Mouse (Mus musculus): ENCODE results near the gene Prpsap1.
"Not testable (repeated sequence)": the region's sequence is repeated elsewhere in the genome, so short reads cannot be mapped to it uniquely, and the experiment has no call there.

DNA sequence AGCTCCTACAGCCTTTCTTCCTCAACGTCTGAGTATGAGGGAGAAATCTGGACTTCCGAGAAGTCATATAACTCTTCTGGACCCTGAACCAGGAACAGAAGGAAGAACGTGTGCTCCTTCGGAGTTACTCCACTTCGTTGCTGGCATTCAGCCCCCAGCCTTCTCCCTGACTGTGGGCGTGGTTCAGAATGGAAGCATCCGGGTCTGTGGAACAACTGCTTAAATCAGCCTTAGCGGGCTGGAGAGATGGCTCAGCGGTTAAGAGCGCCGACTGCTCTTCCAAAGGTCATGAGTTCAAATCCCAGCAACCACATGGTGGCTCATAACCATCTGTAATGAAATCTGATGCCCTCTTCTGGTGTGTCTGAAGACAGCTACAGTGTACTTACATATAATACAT is 67.7 kb downstream of the Prpsap1 start:
- not testable (repeated sequence) for TF ChIP-seq CTCF (IDR thresholded peaks at IDR 0.05; ENCODE audit: borderline replicate concordance, insufficient read depth, low read length); POLR2A (IDR thresholded peaks at IDR 0.05; ENCODE audit: low read depth, low read length)

All from embryonic fibroblast, embryonic 13.5 days (primary cell).